Mouse (Mus musculus) gastrocnemius, postnatal 14 days (tissue): ENCODE results near the gene Gins2. TPM values are rescaled to one million over a fixed set of nuclear protein-coding genes. Genes with fewer than 3 reads are reported as not detected.

Experiments
- DNase-seq: peaks from one replicate; pipeline ENCODE4 v3.0.0; 2021; ENCODE audit warnings: mixed read lengths
- intact Hi-C: fragments of 180-260 bp; cut with DNase I; formaldehyde crosslinking; loops from one replicate; pipeline ENCODE4 v1.15.1; 2025; ENCODE audit warnings: low total_unique reads
- total RNA-seq, 2 experiments: library from RNA; stranded (reverse); gene quantifications; 2 replicates each; pipeline ENCODE4 v1.2.3; 2021

Gins2 gene
- total RNA-seq, 2 experiments from 2014 or later, result 2.9 to 3.6 TPM

GRCm38 (mm10) chr8:120553441-120554123, 35.5 kb downstream of the Gins2 start:
- no peak for DNase-seq
- intact Hi-C loops, result no loop called here

- DNase-seq, result no peak
- intact Hi-C loops, result no loop called here
Measured at GRCm38 (mm10) chr8:120552509-120552908, 36.6 kb downstream of the Gins2 start.

- intact Hi-C loops, result no loop called here
Measured at GRCm38 (mm10) chr8:120551677-120551980, 37.5 kb downstream of the Gins2 start.

GRCm38 (mm10) chr8:120550937-120551676, 38.0 kb downstream of the Gins2 start:
- no peak for DNase-seq
- intact Hi-C loops, result no loop called here

More at GRCm38 (mm10) chr8:120551677-120551980, 37.5 kb downstream of the Gins2 start:
- no peak for DNase-seq

DNA sequence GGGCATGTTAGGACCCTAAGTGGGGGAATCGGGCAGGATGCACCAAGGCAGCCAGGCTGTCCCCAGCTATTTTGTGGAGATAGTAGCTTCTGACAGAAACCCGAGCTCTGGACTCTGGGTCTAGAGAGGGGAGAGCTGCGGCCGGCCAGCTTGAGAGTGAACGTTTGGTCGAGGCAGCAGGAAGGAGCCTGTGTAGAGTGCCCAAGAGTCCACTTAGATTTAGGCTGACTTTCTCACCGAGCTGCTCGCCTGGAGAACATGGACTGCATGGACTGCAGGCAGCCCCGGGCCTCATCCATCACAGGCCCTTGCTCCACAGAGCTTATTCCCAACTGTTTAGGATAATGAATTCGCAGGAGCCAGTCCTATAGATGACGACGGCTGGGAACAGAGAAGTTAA, 38.7 kb downstream of the Gins2 start:
- intact Hi-C loops, result no loop called here
- no peak for DNase-seq

DNA sequence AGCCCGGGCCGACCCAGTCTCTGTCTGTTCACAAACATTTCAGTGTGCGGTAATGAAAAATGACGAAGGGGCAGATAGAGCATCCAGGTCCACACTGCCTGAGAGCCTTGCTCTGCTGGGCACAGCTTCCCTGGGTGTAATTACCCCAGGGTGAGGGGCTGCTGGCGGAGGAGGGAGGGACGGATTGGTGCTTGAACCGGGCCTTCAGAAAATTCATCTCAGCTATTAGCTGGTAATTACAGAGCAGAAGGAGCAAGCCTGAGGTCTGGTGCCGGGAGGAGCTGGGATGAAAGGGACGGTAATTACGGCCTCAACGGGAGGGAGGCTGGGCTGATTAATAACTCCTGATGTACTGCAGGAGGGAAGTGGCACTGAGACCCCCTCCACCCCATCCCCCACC, 39.2 kb downstream of the Gins2 start:
- intact Hi-C loops, result no loop called here

GRCm38 (mm10) chr8:120549321-120549921, 39.7 kb downstream of the Gins2 start:
- DNase-seq, result no peak
- intact Hi-C loops, result no loop called here

More for the DNA sequence above, 39.2 kb downstream of the Gins2 start:
- no peak for DNase-seq

GRCm38 (mm10) chr8:120548313-120548761, 40.8 kb downstream of the Gins2 start:
- intact Hi-C loops, result no loop called here
- no peak for DNase-seq

DNA sequence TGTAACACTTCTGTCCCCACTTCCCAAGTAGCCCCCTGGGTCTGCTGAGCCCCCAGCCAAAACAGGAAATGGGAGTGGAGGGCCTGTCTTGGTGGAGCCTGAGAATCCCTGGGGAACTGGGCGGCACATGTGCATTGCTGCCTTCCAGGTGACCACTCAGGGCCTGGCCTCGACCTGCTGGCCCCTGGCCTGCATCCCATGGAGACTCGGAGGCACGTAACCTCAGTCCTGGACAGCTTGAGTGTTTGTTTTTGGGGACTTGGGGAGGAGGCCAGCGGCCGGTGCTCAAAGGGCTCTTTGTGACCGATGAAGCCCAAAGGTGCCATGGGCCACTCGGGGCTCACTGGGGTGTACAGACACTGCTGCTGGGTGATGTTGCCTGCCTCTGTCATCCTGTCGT, 41.5 kb downstream of the Gins2 start:
- DNase-seq, result no peak
- intact Hi-C loops, result no loop called here

- no peak for DNase-seq
- intact Hi-C loops, result no loop called here
Measured at GRCm38 (mm10) chr8:120544155-120544554, 44.9 kb downstream of the Gins2 start.

DNA sequence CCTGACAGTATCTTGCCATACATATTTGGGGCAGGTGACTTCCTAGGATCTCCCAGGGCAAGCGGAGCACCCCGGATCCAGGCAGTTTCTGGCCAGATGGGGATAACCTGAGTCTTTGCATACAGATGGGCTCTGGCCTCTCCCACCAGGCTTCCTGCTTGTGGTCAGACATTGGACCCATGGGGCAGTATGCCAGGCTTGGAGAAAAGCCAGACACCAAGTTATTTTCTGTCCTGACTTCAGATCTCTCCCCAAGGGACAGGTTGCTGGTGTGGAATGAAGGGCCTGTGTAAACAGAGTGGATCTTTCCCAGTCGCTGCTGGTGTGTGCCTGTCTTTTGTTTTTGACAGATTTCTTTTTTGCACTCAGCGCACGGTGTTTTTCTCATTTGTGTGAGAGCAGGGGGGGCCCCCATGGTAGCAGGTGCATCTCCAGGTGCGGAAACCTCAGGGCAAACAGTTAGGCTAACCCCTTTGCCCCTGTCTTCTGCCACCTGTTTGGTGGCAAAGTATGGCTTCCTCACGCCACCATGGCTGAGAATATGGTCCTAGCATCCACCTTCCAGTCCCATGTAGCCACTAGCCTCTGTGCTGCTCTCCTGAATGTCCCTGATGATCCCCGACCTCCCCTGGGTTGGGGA, 45.6 kb downstream of the Gins2 start:
- intact Hi-C loops, result no loop called here
- peak; percentile 70 for DNase-seq

DNA sequence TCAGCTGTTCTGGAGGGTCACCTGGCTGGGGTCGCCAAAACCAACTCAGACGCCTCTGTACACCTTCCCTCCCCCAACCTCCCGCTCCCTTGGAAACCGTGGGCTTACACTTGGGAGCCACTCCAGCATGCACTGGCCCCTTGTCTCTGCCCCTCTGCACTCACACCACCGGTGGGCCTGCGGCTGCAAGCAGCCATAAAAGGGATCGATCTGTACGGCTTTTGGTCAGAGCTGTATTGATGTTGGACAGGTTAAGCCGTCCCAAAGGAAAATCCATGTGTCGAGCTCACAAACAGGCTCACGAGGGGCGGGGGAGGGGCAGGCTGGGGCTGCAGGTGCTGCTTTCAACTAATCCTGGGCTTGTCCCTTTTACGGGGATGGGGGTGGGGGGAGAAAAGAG, 46.1 kb downstream of the Gins2 start:
- no peak for DNase-seq
- intact Hi-C loops, result no loop called here

DNA sequence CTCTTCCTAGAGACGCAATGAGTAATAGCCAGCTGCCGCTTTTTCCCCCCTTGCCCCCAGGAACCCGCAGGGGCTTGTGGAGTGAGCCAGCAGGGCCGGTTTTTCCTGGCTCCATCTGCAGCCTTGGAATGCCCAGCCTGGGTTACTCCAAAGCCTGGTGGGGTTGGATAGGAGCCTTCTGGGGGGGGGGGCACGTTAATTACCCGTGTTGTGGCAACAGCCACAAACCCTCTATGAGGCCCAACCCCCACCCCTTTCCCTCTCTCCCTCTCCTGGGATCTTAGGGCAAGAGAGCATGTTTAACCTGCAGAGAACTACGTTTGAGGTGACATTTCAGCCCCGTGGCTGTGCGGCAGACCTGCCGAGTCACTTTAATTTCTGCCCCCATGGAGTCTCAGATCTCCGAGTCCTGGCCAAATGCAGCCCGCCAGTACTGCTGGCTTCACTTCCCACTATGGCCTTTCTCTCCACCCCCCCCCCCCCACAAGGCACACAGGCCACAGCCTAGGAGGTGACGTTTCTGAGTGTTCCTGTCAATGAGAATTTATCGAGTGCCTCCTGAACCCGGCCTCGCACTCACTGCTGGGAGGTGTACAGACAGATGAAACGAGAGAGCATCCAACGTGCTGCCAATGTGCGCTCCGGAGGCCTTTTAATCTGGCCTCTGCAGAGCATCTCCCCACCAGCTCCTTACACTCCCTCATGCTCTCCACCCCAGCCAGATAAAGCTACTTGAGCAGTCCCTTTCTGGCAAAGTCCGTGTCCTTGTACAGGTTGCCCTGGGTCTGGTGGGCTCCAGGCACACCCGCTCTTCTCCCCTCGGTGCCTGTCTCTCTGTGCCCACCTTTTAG, 49.1 kb downstream of the Gins2 start:
- intact Hi-C loops, result loop anchor here (5.0 kb wide), 1 partner anchor 133 kb away; no protein-coding TSS in a partner anchor
- DNase-seq, result no peak

DNA sequence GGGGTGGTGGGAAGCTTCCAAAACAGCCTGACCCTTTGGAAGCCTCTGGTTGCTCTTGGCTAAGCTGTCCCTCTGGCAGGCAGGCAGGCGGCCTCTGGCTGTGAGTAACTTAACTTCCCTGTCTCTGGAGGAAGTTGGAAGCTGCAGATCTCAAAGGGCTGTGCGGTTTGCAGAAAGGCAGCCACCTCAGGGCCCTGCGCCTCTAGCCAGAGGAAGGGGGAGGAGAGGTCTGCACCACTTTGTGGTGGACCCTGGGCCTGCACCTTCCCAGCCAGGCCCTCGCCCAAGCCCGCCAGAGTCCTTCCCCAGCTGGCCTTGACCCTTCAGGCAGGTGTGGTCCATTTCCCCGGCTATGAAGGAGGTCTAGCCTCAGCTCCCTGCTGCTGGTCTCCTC, 49.7 kb downstream of the Gins2 start:
- intact Hi-C loops, result loop anchor here (5.0 kb wide), 1 partner anchor 132 kb away; no protein-coding TSS in a partner anchor
- no peak for DNase-seq

GRCm38 (mm10) chr8:120538397-120539240, 50.5 kb downstream of the Gins2 start:
- intact Hi-C loops, result loop anchor here (5.0 kb wide), 1 partner anchor 131 kb away; no protein-coding TSS in a partner anchor

DNA sequence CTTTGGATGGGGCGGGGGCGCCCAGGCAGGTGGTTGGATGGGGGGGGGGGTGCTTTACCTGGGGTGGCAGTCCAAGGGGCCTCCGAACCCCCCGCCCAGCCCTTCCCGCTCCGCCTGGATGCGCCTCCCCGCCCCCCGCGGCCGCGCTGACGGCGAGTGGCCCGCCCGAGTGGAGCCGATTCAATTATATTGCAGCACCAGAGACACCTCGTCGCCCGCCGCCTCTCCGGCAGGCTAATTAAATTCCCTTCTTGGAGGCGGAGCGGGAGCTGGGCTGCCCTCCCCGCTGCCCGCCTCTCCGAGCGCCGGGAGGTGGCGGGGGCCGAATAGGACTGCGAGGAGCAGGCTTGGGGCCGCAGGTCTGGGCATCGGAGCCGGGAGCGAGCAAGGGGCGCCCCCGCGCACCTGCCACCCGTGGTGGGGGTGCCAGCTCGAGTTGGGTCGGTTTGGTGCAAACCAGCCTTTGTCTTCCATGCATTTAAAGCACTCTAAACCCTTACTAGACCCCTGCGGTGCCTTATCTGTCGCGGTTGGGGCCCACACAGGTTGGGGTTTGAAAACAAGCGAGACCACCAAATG, 51.2 kb downstream of the Gins2 start:
- peak; percentile 63 for DNase-seq
- intact Hi-C loops, result loop anchor here (5.0 kb wide), 1 partner anchor 131 kb away; no protein-coding TSS in a partner anchor

More at GRCm38 (mm10) chr8:120538397-120539240, 50.5 kb downstream of the Gins2 start:
- DNase-seq, result peak; percentile 80

DNA sequence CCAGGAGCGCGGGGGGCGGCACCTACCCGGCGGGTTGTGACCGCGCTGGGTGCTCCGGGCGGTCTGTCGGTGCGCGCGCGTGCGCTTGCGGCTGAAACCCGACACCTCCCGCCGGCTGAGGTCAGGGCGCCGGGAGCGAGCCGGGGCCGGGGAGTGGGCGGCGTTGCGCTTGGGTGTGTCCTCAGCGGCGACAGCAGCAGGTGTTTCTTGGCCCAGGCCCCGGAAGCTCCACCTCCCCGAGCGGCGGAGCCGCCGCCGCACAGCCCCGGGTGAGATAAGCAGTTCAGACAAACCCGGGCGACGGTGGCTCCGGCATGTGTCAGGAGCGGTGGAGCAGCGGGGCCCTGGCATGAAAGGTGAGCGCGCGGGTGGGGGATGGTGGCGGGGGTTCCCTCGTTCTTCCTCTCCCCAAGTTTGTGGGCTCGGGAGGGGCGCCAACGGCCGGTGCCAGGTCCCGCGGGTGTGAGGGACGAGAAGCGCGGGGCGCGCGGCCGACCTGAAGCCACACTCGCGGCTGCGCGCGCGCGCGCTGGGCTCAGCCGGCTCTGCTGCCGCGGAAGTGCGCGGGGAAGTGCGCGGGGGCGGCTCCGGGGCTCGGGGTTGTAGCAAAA, 51.8 kb downstream of the Gins2 start:
- DNase-seq, result peak; percentile 85
- intact Hi-C loops, result loop anchor here (5.0 kb wide), 1 partner anchor 130 kb away; no protein-coding TSS in a partner anchor
